12 mouse cellular contexts compared by ENCODE assay signal in the genomic region with DNA sequence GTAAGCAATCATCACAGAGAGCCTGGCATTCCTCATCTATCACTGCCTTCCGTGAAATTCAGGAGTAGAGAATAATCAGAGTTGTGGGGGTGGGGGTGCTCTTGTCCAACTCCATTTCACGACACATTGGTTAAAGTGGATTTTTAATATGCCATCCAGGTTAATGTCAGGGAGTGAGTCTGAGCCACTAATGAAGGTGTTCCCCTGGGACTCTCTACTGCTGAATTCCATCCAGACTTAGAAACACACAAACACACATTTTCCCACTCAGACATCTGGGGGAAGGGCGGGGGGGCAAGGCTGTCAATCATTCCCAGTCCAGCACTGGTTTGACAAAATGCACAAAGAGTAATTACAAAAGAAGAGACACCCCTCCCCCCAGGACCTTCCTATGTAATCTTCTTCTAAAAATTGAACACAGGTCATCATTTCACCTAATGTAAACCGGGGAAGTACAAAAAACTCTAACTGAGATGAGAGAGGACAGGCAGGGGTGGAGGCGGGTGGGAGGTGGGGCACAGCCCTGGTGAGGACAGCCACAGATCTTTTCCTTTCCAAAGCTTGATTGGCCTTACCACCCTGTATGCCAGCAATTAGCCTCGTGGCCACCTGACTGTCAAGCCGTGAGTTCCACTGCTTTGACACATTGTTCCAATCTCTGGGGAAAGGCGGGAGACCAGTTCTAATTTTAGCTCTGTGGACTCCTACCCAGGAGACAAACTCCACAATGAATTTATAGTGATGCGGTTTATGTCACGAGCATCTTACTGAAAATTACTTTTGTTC.
DNase-seq lines count a peak whose midpoint lies in the region; ATAC-seq lines count a peak whose summit lies in the region.
"Had no signal": no experiment of that assay in that cellular context is flagged by ENCODE, and none has a peak within 500 bp of the region (broad histone marks: within the 10 kb centered on the region; RNA-seq: fewer than 3 reads in every experiment).

No protein-coding gene starts in this region.

- H3K9me3 ChIP-seq in forebrain, embryonic 16.5 days (ENCODE audit: control insufficient read depth, low read length): no peaks in the 10 kb centered on the region
- H3K9me3 ChIP-seq in hindbrain, embryonic 16.5 days (ENCODE audit: control insufficient read depth, low read length): no peaks in the 10 kb centered on the region

- ATAC-seq in forebrain, embryonic 16.5 days: peak; percentile 39; the same call in 1 of the 2 replicates
- 0 out of 2 replicates have a peak, but pooled peaks have one; percentile 24 for ATAC-seq in hindbrain, embryonic 16.5 days

- H3K36me3 ChIP-seq in forebrain, embryonic 16.5 days (ENCODE audit: control insufficient read depth, insufficient read depth): no peaks in the 10 kb centered on the region
- H3K36me3 ChIP-seq in hindbrain, embryonic 16.5 days (ENCODE audit: control insufficient read depth, insufficient read depth, low read length): no peaks in the 10 kb centered on the region

- no peak overlapping the region for H3K4me3 ChIP-seq in forebrain, embryonic 16.5 days (replicated peaks; ENCODE audit: low read length)
- H3K4me3 ChIP-seq in hindbrain, embryonic 16.5 days (ENCODE audit: low read length): no peak overlapping the region

- WGBS in forebrain, embryonic 16.5 days: 23% methylated on average over 10 of the region's 10 CpGs
- WGBS in hindbrain, embryonic 16.5 days: 33% methylated on average over 10 of the region's 10 CpGs

- no peak overlapping the region for H3K27ac ChIP-seq in forebrain, embryonic 16.5 days (ENCODE audit: low read length)
- H3K27ac ChIP-seq in hindbrain, embryonic 16.5 days (ENCODE audit: low read depth, low read length): no peak overlapping the region
- H3K27ac ChIP-seq: kidney, postnatal 0 days had no signal

- H3K4me1 ChIP-seq in forebrain, embryonic 16.5 days (replicated peaks; ENCODE audit: control insufficient read depth, insufficient read depth, low read length): peaks cover 10% of the 10 kb centered on the region
- H3K4me1 ChIP-seq in hindbrain, embryonic 16.5 days (ENCODE audit: control insufficient read depth, insufficient read depth, low read depth, low read length): peaks cover 5% of the 10 kb centered on the region; the same call in 1 of the 2 replicates

- H3K27me3 ChIP-seq in forebrain, embryonic 16.5 days (replicated peaks; ENCODE audit: control insufficient read depth, insufficient read depth, low read length): no peaks in the 10 kb centered on the region
- no peaks in the 10 kb centered on the region; the same call in 1 of the 2 replicates for H3K27me3 ChIP-seq in hindbrain, embryonic 16.5 days (replicated peaks; ENCODE audit: control insufficient read depth, insufficient read depth, low read length)

- no peak overlapping the region for H3K4me2 ChIP-seq in forebrain, embryonic 16.5 days (ENCODE audit: low read length)
- peak overlapping the region; percentile 1; the same call in 1 of the 2 replicates for H3K4me2 ChIP-seq in hindbrain, embryonic 16.5 days (ENCODE audit: low read length)

- no peak overlapping the region for H3K9ac ChIP-seq in forebrain, embryonic 16.5 days (replicated peaks; ENCODE audit: low read depth, low read length)
- H3K9ac ChIP-seq in hindbrain, embryonic 16.5 days (ENCODE audit: low read depth, low read length): no peak overlapping the region

- DNase-seq in testis, postnatal 14 days (ENCODE audit: low spot score): peak; percentile 63
- no peak for DNase-seq in testis, postnatal 10 days (ENCODE audit: low spot score)
- DNase-seq in retina, postnatal 1 day: peak; percentile 60
- no peak for DNase-seq in kidney, adult 11 months
- no peak for DNase-seq in right cerebral cortex, adult 18-20 months
- DNase-seq: cerebellum, adult 2 months; liver; lung, postnatal 14 days; right cerebral cortex, postnatal 25 days had no signal

Comparison
In these comparisons a context has a peak if more than half of its experiments do, and no peak if none do; other contexts are left out.
1. DNase-seq: peak in testis, postnatal 14 days (single experiment) and retina, postnatal 1 day (single experiment); none in testis, postnatal 10 days (single experiment), kidney, adult 11 months (single experiment) and right cerebral cortex, adult 18-20 months (single experiment).